Mouse (Mus musculus) intestine, embryonic 16.5 days (tissue): Measurements from ENCODE around the gene Lrrc8c. TPM values are rescaled to one million over a fixed set of nuclear protein-coding genes. Genes with fewer than 3 reads are reported as not detected.

ENCODE experiments used
- ATAC-seq: fragments of 200-750 bp; cut with Nextera tagmentation; 2 replicates; pipeline ENCODE4 v1.8.0; 2017; ENCODE audit warnings: moderate TSS enrichment, moderate library complexity
- H3K27ac ChIP-seq: fragments of 300-500 bp; sonication (generic); 2 replicates; pipeline ENCODE4 v1.5.1; 2014; ENCODE audit warnings: mild to moderate bottlenecking, low read length
- H3K27me3 ChIP-seq: fragments of 300-500 bp; sonication (generic); replicated peaks from 2 replicates; pipeline ENCODE4 v1.6.1; 2014; ENCODE audit warnings: low read length, control low read depth, mixed read lengths; ENCODE audit not compliant: control insufficient read depth, insufficient read depth
- H3K36me3 ChIP-seq: fragments of 300-500 bp; sonication (generic); 2 replicates; pipeline ENCODE4 v1.6.1; 2014; ENCODE audit warnings: low read length, control low read depth; ENCODE audit not compliant: control insufficient read depth, insufficient read depth
- H3K4me1 ChIP-seq: fragments of 300-500 bp; sonication (generic); 2 replicates; pipeline ENCODE4 v1.6.1; 2014; ENCODE audit warnings: low read length, control low read depth, mixed read lengths; ENCODE audit not compliant: control insufficient read depth, insufficient read depth
- H3K4me2 ChIP-seq: fragments of 300-500 bp; sonication (generic); 2 replicates; pipeline ENCODE4 v1.6.1; 2014; ENCODE audit warnings: low read depth, low read length, control low read depth
- H3K4me3 ChIP-seq: fragments of 300-500 bp; sonication (generic); 2 replicates; pipeline ENCODE4 v1.5.1; 2014; ENCODE audit warnings: mild to moderate bottlenecking, low read length
- H3K9ac ChIP-seq: fragments of 300-500 bp; sonication (generic); 2 replicates; pipeline ENCODE4 v1.6.1; 2014; ENCODE audit warnings: low read depth, low read length
- H3K9me3 ChIP-seq: fragments of 300-500 bp; sonication (generic); 2 replicates; pipeline ENCODE4 v1.6.1; 2016; ENCODE audit warnings: low read length, control low read depth; ENCODE audit not compliant: control insufficient read depth
- WGBS: fragments of 180-500 bp; shearing (Covaris S2); extraction: QIAGEN DNeasy Blood & Tissue Kit; methylation state at CpG from one replicate; pipeline ENCODE4 v1.1.7; 2014; 5-methylcytosine and 5-hydroxymethylcytosine counted together
- polyA plus RNA-seq: library from polyadenylated mRNA; unstranded; fragments of >200 nt; fragmentation: Nextera tagmentation; extraction: Ambion mirVana; gene quantifications from 2 replicates; pipeline ENCODE4 v1.2.1, GENCODE M21; 2015

Lrrc8c gene
- polyA plus RNA-seq, 1 experiment from 2014 or later = 12.0 TPM

DNA sequence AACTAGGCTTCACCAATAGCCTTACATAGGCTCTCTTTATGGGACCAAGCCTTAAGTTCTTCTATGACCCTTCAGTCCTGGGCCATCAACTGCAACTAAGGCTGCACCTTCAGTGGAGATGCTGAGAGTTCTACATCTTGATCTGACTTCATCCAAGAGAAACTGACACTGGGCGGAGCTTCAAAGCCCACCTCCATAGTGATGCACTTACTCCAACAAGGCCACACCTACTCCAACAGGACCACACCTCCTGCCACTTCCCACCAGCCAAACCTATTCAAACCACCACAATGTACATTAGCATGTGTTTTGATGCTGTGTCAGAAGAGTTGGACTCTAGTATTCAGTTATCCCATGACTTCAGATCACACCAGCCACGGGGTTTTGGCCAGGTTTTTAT is 17.0 kb downstream of the Lrrc8c start:
- WGBS = 89% methylated on average over 2 of the region's 2 CpGs

DNA sequence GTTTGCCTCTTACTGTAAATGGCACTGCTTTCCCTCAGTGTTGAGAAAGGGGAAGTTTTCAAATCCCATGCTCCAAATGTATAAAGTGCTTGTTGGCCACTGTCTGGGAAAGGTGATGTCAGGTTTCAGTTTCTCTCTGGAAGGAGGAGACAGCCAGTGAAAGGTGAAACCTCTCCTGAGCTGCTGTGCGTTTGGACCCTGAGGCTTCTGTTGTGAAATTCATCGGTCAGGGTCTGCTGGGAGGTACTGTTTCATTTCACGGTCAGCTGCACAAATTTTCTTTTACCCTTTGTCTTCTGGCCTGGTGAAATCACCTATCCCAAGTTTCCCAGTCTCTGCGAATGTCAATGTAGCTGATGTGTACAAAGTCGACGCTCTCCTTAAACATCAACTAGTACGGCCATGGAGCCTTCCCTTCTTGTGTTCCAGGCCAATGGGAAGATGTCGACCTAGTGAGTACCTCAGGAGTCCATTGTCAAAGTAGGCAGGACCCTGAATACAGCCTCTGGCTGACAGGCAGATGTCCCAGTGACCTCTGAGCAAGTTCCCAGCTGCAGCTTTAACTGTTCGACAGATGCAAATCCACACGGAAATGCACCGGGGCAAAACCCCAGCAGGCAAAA is 18.0 kb downstream of the Lrrc8c start:
- Histone ChIP-seq H3K4me1 (no peaks in the 10 kb centered on the region), H3K4me3 (no peak overlapping the region), H3K27ac (no peak overlapping the region), H3K9me3 (no peaks in the 10 kb centered on the region), H3K9ac (no peak overlapping the region), H3K27me3 (no peaks in the 10 kb centered on the region), H3K4me2 (no peak overlapping the region), H3K36me3 (no peaks in the 10 kb centered on the region)
- ATAC-seq = no peak
- WGBS = 80% methylated on average over 11 of the region's 11 CpGs

More for the DNA sequence above, 17.0 kb downstream of the Lrrc8c start:
- H3K9ac ChIP-seq = no peak overlapping the region
- H3K27me3 ChIP-seq = no peaks in the 10 kb centered on the region
- H3K9me3 ChIP-seq = no peaks in the 10 kb centered on the region
- no peak overlapping the region for H3K27ac ChIP-seq
- H3K4me1 ChIP-seq = no peaks in the 10 kb centered on the region
- no peak overlapping the region for H3K4me2 ChIP-seq
- H3K36me3 ChIP-seq = no peaks in the 10 kb centered on the region
- no peak for ATAC-seq
- no peak overlapping the region for H3K4me3 ChIP-seq

DNA sequence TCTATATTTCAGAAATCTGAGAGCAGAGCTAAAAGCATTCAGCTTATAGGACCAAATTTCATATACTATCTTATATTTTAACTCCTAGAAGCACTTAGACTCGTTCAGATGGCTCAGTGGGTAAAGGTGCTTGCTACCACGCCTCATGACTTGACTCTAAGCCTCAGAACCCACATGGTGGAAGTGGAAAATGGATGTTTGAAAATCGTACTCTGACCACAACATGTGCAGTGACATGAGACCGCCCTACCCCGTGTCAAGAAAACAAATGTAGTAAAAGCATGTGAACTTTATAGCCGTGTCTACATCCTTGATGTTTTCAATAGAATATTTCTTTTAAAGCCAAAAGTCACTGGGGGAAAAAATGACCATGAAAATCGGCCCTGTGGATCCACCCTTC is 21.9 kb downstream of the Lrrc8c start:
- Histone ChIP-seq H3K9ac (no peak overlapping the region), H3K36me3 (no peaks in the 10 kb centered on the region), H3K27me3 (no peaks in the 10 kb centered on the region), H3K4me3 (no peak overlapping the region), H3K4me1 (no peaks in the 10 kb centered on the region), H3K9me3 (no peaks in the 10 kb centered on the region), H3K4me2 (no peak overlapping the region), H3K27ac (no peak overlapping the region)
- ATAC-seq = no peak
- WGBS = 85% methylated on average over 7 of the region's 7 CpGs

DNA sequence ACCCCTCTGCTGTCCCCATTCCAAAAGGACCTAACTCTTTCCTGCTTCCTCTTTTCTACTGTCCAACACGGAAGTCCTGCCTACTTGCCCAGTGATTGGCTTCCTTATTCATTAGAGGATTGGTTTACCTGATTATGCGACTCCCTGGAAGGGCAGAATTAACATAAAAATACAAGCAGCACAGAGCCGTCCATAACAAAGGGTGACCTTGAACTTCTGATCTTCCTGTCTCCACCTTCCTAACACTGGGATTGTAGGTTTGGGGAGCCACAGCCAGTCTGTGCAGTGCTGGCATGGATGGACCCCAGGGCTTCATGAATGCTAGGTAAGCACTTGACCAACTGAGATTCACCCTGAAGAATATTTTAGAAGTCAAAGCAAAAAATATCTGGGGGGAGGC is 25.9 kb downstream of the Lrrc8c start:
- 62% methylated on average over 3 of the region's 3 CpGs for WGBS
- no peak overlapping the region for H3K27ac ChIP-seq
- no peak for ATAC-seq

DNA sequence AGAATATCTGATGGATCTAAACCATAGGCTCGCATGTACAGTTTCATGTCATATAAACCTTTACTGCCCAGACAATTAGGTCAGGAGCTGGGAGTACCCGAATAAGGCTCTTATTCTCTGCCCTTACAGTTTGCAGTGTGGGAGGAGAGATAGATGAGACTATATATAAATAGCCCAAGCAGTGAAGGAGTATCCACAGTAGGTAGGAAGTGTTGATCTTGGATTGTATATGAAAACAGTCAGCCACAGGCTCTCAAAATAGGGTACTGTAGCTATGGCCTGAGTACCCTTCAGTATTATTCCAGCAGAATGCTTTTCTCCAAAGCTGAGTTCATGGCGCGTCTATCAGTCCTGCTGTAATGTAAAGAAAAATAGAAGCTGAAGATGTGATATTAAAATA is 27.9 kb downstream of the Lrrc8c start:
- no peak for ATAC-seq
- no peak overlapping the region for H3K4me3 ChIP-seq
- 88% methylated on average over 4 of the region's 4 CpGs for WGBS
- H3K36me3 ChIP-seq = no peaks in the 10 kb centered on the region
- H3K4me2 ChIP-seq = no peak overlapping the region
- no peak overlapping the region for H3K27ac ChIP-seq
- H3K4me1 ChIP-seq = no peaks in the 10 kb centered on the region
- H3K9ac ChIP-seq = no peak overlapping the region
- no peaks in the 10 kb centered on the region for H3K27me3 ChIP-seq
- no peaks in the 10 kb centered on the region for H3K9me3 ChIP-seq

More for the DNA sequence above, 25.9 kb downstream of the Lrrc8c start:
- H3K9me3 ChIP-seq = no peaks in the 10 kb centered on the region
- H3K9ac ChIP-seq = no peak overlapping the region
- H3K27me3 ChIP-seq = no peaks in the 10 kb centered on the region
- H3K4me1 ChIP-seq = no peaks in the 10 kb centered on the region
- H3K4me2 ChIP-seq = no peak overlapping the region
- H3K4me3 ChIP-seq = no peak overlapping the region
- H3K36me3 ChIP-seq = no peaks in the 10 kb centered on the region

DNA sequence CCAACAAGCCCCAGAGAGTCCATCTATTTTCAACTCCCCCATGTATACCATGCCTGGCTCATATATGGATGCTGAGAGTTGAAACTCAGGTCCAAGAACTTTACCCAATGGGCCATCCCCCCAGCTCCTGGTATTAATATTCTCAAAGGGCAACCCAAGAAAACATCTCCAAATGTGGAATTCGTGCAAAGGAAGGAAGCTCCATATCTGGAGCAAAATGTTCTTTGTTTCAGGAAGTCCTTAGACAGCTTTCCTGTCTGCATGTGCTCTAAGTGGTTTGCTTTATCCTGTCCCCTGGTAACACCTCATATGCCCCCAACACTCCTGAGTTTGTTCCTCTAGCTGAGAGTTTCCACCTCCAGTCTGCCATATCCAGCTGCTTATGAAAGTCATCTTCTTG is 32.6 kb downstream of the Lrrc8c start:
- 65% methylated on average over 1 of the region's 1 CpGs for WGBS
- ATAC-seq = no peak
- Histone ChIP-seq H3K27ac (no peak overlapping the region), H3K4me3 (no peak overlapping the region), H3K4me1 (no peaks in the 10 kb centered on the region), H3K36me3 (no peaks in the 10 kb centered on the region), H3K9ac (no peak overlapping the region), H3K27me3 (no peaks in the 10 kb centered on the region), H3K9me3 (no peaks in the 10 kb centered on the region), H3K4me2 (no peak overlapping the region)

DNA sequence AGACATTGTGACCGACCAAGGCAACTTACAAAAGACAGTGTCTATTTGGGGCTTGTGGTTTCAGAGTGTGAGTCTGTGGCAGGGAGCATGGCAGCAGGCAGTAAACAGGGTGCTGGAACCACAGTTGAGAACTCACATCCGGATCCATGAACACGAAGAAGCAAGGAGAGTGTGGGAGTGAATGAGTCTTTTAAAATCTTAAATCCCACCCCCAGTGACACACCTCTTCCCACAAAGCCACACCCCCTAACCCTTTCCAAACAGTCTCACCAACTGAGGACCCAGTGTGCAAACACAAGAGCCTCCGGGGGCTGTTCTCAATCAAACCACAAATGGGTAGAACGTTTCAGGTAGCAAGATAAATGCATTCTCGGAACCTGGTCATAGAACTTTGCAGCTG is 37.1 kb downstream of the Lrrc8c start:
- Histone ChIP-seq H3K4me1 (no peaks in the 10 kb centered on the region), H3K27me3 (no peaks in the 10 kb centered on the region), H3K27ac (no peak overlapping the region), H3K9me3 (no peaks in the 10 kb centered on the region), H3K4me3 (no peak overlapping the region), H3K9ac (no peak overlapping the region), H3K4me2 (no peak overlapping the region), H3K36me3 (no peaks in the 10 kb centered on the region)
- no peak for ATAC-seq
- WGBS = 85% methylated on average over 6 of the region's 6 CpGs

DNA sequence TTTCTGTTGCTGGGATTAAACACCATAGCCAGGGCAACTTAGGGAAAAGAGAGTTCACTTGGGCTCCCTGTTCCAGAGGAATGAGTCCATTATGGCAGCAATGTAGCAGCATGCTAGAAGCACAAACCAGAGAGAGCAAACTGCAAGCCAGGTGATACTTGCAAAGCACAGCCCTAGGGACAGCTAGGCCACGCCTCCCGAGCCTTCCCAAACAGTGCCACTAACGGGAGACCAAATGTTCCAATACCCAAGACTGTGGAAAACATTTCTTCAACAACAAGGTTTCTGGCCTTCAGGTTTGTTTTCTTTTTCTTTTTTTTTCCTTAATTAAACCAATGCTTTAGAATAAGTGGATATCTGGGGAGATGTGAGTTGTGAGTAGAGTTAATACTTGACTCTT is 38.2 kb downstream of the Lrrc8c start:
- no peaks in the 10 kb centered on the region for H3K36me3 ChIP-seq
- H3K27me3 ChIP-seq = no peaks in the 10 kb centered on the region
- WGBS = 90% methylated on average over 3 of the region's 3 CpGs
- no peak overlapping the region for H3K9ac ChIP-seq
- H3K27ac ChIP-seq = no peak overlapping the region
- no peak overlapping the region for H3K4me3 ChIP-seq
- no peak for ATAC-seq
- H3K4me1 ChIP-seq = no peaks in the 10 kb centered on the region
- H3K9me3 ChIP-seq = no peaks in the 10 kb centered on the region
- H3K4me2 ChIP-seq = no peak overlapping the region

DNA sequence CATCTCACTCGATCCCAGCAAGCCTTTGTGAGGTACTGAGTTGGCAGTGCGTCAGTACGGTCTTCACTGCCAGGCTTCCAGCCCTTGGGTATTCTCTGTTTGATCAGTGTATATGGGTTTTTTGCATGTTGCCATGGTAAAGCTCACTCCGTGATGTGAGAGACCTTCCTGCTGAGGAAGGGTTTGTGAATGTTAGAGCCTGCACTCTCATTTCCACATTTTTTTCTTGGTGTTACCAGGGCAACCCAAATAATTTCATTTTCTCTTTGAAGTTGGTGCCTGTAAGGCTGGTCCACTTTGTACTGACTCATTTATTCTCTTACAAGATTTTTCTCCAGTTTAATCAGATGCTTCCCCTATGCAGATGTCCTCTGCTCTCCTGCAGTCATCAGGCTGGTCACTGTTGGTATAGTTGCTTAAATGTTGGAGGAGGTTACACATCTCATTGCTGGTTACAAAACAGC is 38.6 kb downstream of the Lrrc8c start:
- no peak overlapping the region for H3K27ac ChIP-seq
- H3K36me3 ChIP-seq = no peaks in the 10 kb centered on the region
- no peak overlapping the region for H3K4me2 ChIP-seq
- H3K9ac ChIP-seq = no peak overlapping the region
- no peak overlapping the region for H3K4me3 ChIP-seq
- no peak for ATAC-seq
- H3K4me1 ChIP-seq = no peaks in the 10 kb centered on the region
- no peaks in the 10 kb centered on the region for H3K9me3 ChIP-seq
- WGBS = 69% methylated on average over 4 of the region's 4 CpGs
- H3K27me3 ChIP-seq = no peaks in the 10 kb centered on the region

DNA sequence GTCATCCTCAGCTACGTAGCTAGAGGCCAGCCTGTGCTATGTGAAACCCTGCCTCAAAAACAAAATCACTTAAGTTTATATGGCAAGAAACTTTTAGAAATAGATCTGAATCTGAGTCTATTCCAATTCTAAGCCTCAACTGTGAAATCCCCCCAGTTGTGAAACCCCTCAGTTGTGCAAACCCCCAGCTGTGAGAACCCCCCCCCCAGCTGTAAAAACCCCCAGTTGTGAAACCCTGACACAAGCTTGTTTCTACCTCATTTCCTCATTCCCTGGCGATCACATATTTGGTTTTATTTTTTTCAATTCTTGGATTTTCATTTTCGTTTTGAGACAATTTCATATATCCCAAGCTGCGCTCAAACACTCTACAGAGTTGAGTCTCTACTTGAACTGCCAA is 39.3 kb downstream of the Lrrc8c start:
- H3K9ac ChIP-seq = no peak overlapping the region
- WGBS = 96% methylated on average over 4 of the region's 4 CpGs

More for the DNA sequence above, 39.3 kb downstream of the Lrrc8c start:
- Histone ChIP-seq H3K4me2 (no peak overlapping the region), H3K4me3 (no peak overlapping the region), H3K4me1 (no peaks in the 10 kb centered on the region), H3K27me3 (no peaks in the 10 kb centered on the region), H3K9me3 (no peaks in the 10 kb centered on the region), H3K27ac (no peak overlapping the region), H3K36me3 (no peaks in the 10 kb centered on the region)
- ATAC-seq = no peak
